Mouse (Mus musculus) limb, embryonic 10.5 days (tissue): ENCODE results near the gene Zbed3. TPM values are rescaled to one million over a fixed set of nuclear protein-coding genes. Genes with fewer than 3 reads are reported as not detected.

Source experiments
- polyA plus RNA-seq: library from polyadenylated mRNA; unstranded; fragments of >200 nt; fragmentation: Nextera tagmentation; extraction: Ambion mirVana; gene quantifications from 2 replicates; pipeline ENCODE4 v1.2.1, GENCODE M21; 2016

Zbed3 gene
- polyA plus RNA-seq, 1 experiment from 2014 or later, result 98.6 TPM

Other genes with a start within 250 kb of the Zbed3 start
- gene Pde8b, start 73.3 kb upstream of the Zbed3 start, polyA plus RNA-seq, result 0.77 and 0.79 TPM in 2 replicates
- gene Aggf1, start 51.7 kb downstream of the Zbed3 start, polyA plus RNA-seq, result 38.9 and 44.6 TPM in 2 replicates
- gene Crhbp, start 121.3 kb downstream of the Zbed3 start, polyA plus RNA-seq, result 3.9 and 4.8 TPM in 2 replicates
- gene S100z, start 155.1 kb downstream of the Zbed3 start, polyA plus RNA-seq, result not detected in 2 replicates
- gene F2rl1, start 201.6 kb downstream of the Zbed3 start, polyA plus RNA-seq, result not detected in 2 replicates